Mouse (Mus musculus): ENCODE results near the gene Bckdk.
A peak's percentile ranks its signal among the peaks of the same experiment; 100 is the strongest.
"Not testable (repeated sequence)": the region's sequence is repeated elsewhere in the genome, so short reads cannot be mapped to it uniquely, and the experiment has no call there.

Bckdk gene

GRCm38 (mm10) chr7:127903971-127904796 lies at the start of gene Bckdk:
Gene Bckdk (plus strand): TSS chr7:127904082.
- DNase-seq (ENCODE audit: low spot score) = peak; percentile 70

DNA sequence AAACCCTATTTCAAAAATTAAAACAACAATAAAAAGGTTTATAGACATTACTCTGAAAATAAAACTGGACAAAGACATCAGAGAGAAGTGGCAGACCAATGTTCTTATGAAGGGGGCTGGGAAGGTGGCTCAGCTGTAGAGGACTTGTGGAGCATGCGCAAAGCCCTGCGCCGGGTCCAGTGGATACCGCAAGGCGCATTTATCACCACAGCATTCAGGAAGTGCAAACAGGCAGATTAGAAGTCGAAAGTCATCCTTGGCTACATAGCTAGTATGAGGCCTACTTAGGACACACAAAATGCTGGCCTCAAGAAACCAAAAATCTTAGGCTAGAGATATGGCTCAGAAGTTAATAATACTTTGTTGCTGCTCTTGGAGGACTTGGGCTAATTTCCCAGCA lies 45.6 kb upstream of the Bckdk start:
- no peak for DNase-seq (ENCODE audit: low spot score)

DNA sequence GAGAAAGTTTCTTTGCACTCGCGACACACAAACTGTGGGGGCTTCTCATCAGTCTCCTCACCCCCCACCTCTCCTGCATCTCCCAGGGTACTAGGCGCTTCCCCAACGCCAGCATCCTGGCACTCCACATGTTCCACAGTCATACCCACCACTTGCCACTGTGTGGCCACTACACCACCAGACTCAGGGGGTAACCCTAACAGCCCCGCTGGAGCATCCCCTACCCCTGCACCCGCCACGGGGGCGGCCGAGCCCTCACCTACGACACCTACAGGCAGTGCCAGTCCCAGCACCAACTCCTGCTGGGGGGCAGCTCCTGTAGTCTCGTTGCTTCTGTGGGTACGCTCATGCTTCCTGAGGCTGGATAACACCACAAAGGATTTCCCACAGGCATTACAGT lies 37.4 kb upstream of the Bckdk start:
- no peak for DNase-seq (ENCODE audit: low spot score)

DNA sequence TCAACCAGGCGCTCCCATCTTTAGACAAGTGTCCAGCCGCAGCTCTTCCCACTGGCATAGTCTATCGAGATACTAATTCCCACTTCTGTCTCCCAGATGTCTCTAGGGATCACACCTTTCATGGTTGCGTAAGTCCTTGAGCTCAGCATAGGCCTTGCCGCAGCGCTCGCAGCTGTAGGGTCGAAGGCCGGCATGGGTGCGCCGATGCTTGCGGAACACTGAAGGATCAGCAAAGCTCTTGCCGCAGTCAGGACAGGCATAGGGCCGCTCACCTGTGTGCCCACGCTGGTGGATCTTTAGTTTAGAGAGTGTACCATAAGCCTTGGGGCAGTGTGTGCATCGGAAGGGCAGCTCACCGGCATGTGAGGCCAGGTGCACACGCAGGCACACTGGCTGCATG lies 36.2 kb upstream of the Bckdk start:
- no peak for DNase-seq (ENCODE audit: low spot score)

DNA sequence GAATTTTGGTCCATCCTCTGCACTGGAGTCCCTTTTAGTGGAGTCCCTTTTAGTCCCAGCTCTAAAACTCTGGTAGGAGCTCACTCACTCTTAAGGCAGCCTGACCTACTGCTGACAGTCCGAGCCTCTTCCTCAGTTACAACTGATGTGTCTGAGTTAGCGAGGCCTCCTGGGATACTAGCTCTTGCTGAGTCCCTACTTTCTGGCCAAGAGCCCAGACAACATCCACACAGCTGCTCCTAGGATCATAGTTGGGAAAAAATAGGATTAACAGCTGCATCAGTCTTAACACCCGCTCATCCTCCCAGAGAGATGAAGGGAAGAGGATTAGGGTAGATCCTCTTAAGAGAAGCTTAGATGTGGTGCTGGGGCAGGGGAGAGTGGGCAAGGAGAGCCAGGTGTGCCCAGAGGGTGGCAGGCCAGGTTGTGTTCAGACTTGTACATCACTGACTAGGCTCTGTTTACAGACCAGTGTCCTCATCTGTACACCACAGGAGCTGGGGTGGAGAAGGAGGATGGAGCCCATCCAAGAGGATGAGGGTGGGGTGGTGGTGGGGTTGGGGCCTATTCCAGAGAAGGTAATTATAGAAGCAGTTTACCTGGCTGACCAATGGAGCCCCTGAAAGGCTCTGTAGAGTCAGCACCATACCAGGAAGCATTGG lies 34.6 kb upstream of the Bckdk start:
- DNase-seq (ENCODE audit: low spot score) = no peak

- no peak for DNase-seq (ENCODE audit: low spot score)
Measured at GRCm38 (mm10) chr7:127870136-127870821, 33.6 kb upstream of the Bckdk start.

DNA sequence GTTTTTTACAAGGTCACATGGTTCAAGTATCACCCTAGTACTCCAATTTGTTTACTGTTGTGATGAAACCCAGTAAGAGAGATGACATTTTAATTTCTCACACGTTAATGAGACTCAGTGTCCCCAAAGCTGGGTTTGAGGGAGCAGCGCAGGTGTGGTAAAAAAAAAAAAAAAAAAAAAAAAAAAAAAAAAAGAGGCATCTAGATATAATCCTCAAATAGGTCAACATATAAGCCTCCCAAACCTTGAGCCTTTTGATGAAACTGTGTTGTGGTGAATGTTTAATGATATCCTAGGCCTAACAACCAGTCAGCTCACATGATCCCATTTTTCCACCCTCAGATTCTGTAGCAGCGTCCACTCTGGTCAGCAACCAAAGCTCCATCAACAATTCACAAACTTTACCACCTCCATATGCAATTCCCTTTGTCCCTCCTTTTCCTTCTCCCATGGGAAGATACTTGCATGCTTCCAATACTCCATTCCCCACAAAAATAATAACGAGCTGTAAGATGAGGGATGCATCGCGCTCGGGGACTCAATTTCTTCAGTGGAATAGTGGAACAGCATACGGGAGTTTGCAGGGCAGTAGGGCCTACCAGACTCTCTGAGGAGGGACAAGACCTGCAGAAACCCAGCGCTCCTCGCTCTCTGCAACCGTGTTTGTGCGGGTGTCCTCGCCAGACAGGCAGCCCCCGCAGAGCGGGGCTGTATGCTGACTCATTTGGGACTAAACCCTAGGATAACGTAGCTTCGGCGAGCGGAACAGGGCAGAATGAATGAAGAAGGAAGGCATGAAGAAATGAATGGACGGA lies 28.9 kb upstream of the Bckdk start:
- DNase-seq (ENCODE audit: low spot score) = no peak

GRCm38 (mm10) chr7:127875627-127876001 lies 28.3 kb upstream of the Bckdk start:
- DNase-seq (ENCODE audit: low spot score) = peak; percentile 73

GRCm38 (mm10) chr7:127876041-127876466 lies 27.8 kb upstream of the Bckdk start, which contains the start of gene Zfp646:
Gene Zfp646 (plus strand): TSS chr7:127876221.
- peak; percentile 78 for DNase-seq (ENCODE audit: low spot score)

GRCm38 (mm10) chr7:127876467-127877348 lies 27.2 kb upstream of the Bckdk start, which contains the start of gene Zfp668:
Gene Zfp668 (minus strand): TSS chr7:127876828.
- DNase-seq (ENCODE audit: low spot score) = peak; percentile 90

DNA sequence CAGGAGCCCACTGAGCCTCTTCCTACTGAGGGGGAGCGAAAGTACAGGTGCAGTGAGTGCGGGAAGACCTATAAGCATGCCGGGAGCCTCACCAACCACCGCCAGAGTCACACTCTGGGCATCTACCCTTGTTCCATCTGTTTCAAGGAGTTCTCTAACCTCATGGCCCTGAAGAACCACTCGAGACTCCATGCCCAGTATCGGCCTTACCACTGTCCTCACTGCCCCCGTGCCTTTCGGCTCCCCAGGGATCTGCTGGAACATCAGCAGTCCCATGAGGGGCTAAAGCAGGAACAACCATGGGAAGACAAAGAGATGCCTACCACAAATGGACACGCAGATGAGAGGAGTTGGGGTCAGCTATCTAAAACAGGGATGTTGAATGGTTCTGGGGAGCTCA lies 24.6 kb upstream of the Bckdk start:
- no peak for DNase-seq (ENCODE audit: low spot score)

- DNase-seq (ENCODE audit: low spot score) = no peak
Measured at GRCm38 (mm10) chr7:127880431-127880830, 23.5 kb upstream of the Bckdk start.

- no peak for DNase-seq (ENCODE audit: low spot score)
Measured at GRCm38 (mm10) chr7:127885951-127886350, 17.9 kb upstream of the Bckdk start.

DNA sequence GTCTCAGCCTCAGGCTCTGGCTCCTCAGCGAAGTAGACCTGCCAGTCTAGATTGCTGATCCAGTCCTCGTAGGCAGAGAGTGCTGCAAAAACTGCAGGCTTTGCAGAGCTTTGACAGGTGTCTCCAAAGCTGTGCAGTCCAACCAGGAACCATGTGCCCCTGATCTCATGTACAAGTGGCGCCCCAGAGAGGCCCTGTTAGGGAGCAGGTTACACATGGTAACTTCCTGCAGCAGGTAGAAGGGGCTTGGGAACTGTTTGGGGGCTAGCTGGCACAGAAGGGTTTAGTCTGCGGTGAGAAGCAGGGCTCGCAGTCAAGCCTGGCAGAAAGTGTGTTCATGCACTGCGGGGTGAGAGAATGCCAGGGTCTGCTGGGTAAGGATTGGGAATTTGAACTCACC lies 17.3 kb upstream of the Bckdk start:
- DNase-seq (ENCODE audit: low spot score) = no peak

GRCm38 (mm10) chr7:127887191-127887590 lies 16.7 kb upstream of the Bckdk start:
- DNase-seq (ENCODE audit: low spot score) = no peak

DNA sequence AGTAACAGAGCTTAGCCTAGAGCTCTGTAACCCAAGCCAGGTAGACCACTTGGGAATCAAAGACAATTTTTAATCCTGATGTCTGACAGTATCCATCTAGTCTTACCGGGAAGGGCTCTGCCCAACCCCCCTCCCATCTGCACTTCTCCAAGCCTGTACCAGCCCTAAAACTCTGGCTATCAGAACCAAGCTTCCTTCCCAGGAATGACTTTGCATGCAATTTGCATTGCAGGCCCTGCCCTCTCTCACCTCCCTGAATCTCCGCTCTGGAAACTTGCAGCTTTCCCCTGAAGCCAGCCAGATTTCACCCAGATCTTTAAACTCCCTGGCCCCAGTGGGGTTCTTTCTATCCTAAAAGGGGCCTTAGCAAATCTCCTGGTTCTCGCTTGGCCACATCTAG lies 16.1 kb upstream of the Bckdk start:
- DNase-seq (ENCODE audit: low spot score) = no peak

DNA sequence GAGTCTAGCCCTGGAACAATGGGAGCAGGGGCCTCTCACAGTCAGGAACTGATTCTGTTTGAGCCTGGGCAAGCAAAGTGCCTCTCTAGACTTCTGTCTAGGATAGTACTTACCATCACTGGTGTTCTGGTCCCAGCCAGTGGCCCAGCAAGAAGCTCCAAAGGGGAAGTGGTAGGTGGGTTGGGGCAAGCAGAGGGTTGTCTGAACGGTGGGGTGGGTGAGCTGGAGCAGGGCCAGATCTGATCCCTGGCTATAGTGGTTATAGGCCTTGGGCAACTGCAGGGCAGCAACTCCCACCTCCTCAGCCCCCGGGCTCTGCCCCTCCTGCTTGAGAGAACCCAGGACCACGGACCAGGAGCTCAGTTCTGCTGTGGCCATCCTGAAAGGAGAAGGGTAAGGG lies 15.1 kb upstream of the Bckdk start:
- DNase-seq (ENCODE audit: low spot score) = no peak

GRCm38 (mm10) chr7:127890798-127891197 lies 13.1 kb upstream of the Bckdk start, which contains the start of gene Prss53:
Gene Prss53 (minus strand): TSS chr7:127890970.
- no peak for DNase-seq (ENCODE audit: low spot score)

DNA sequence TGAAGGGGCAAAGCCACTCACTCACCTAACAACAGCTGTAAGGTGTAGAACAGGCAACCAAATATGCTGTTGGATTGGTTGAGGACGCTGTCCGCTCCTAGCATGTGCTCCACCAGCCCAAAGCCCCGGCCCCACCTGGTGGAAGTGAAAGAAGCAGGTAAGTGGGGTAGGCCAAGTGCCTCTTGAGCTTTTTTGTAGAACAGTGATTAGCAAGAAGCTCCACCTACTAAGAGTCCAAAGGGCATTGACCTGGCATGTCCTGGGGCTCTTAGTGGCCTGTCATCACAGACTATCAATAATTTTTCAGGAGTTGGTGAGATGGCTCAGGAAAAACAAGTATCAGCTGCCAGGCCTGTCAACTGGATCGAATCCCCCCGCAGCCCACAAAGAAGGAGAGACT lies 9.4 kb upstream of the Bckdk start:
- no peak for DNase-seq (ENCODE audit: low spot score)

- peak; percentile 91 for DNase-seq (ENCODE audit: low spot score)
Measured at GRCm38 (mm10) chr7:127895442-127895841, 8.4 kb upstream of the Bckdk start, which contains the start of the genes Gm21974 and Vkorc1. Gene Gm21974 (minus strand): TSS chr7:127895454. Gene Vkorc1 (minus strand): TSS chr7:127895617.

DNA sequence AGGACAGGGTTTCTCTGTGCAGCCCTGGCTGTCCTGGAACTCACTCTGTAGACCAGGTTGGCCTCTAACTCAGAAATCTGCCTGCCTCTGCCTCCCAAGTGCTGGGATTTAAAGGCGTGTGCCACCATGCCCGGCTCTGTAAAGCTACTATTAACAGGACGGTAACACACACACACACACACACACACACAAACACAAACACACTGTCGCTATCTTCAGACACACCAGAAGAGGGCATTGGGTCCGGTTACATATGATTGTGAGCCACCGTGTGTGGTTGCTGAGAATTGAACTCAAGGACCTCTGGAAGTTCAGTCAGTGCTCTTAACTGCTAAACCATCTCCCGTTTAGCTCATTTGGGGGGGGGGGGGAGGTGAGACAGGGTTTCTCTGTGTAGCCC lies 8.0 kb upstream of the Bckdk start:
- not testable (repeated sequence) for DNase-seq (ENCODE audit: low spot score)

Measured in c-Kit-positive CD71-positive TER-119-positive erythroid progenitor cells, embryonic 14.5 days (primary cell).